Mouse (Mus musculus): Measurements from ENCODE around the gene Slc15a5.

DNA sequence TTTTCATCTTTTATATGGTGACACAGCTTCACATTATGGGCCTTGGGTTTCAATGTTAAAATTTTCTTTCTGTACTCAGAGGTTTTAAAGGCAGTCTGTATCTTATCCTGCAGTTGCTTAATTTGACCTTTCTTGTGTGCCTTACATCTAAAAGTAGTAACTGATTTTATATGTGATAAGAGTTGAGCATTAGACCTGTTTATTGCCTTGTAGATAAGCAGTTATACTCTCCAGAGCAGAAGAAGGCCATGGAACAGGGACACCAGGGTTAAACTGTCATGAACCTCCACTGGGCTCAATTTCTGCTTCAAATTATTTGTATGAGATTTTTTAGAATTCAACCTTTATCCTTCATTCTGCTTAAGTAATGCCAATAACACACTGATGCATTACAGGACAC lies 24.8 kb upstream of the Slc15a5 start:
- TF ChIP-seq CTCF (IDR thresholded peaks at IDR 0.05; ENCODE audit: extremely low read depth, insufficient read length, insufficient replicate concordance, low read depth, low read length) (no peak), POLR2A (IDR thresholded peaks at IDR 0.05; ENCODE audit: low read depth, low read length) (no peak)

Data from small intestine, adult 2 months (tissue).